Mouse (Mus musculus): ENCODE results near the gene Tmem158. TPM values are rescaled to one million over a fixed set of nuclear protein-coding genes. Genes with fewer than 3 reads are reported as not detected.

Tmem158 gene
- total and polyA plus RNA-seq, 2 experiments from 2014 or later = 103 to 182 TPM

DNA sequence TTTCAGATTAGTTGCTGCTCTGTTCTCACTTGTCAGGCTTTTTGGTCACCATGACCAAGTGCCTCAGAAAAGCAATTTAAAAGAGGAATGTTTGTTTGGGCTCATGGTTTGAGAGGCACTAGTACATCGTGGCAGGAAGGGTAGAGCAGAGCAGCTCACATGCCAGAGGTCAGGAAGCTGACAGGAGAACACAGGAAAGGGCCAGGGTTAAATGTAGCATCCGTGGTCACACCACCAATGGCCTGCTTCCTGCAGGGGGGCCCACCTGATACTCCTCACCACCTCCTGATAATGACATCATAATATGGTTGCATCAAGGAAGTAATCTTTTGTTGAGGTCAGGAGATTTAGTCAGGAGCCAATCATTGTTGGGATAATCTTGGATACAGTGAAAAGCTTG, 13.3 kb upstream of the Tmem158 start:
- Histone ChIP-seq H3K36me3 (ENCODE audit: insufficient read depth) (no peaks in the 10 kb centered on the region), H3K27ac (ENCODE audit: low read depth, low read length) (no peak overlapping the region), H3K4me2 (ENCODE audit: low read depth) (no peak overlapping the region), H3K27me3 (ENCODE audit: insufficient read depth, low read length) (no peaks in the 10 kb centered on the region), H3K4me3 (ENCODE audit: low read depth, low read length) (no peak overlapping the region), H3K4me1 (ENCODE audit: insufficient read depth) (no peaks in the 10 kb centered on the region), H3K9ac (no peak overlapping the region), H3K9me3 (ENCODE audit: low read length) (no peaks in the 10 kb centered on the region)
- no peak for DNase-seq
- TF ChIP-seq CTCF (IDR thresholded peaks at IDR 0.05; ENCODE audit: low read depth) = no peak
- WGBS = 46% methylated on average over 2 of the region's 2 CpGs
- ATAC-seq = no peak

DNA sequence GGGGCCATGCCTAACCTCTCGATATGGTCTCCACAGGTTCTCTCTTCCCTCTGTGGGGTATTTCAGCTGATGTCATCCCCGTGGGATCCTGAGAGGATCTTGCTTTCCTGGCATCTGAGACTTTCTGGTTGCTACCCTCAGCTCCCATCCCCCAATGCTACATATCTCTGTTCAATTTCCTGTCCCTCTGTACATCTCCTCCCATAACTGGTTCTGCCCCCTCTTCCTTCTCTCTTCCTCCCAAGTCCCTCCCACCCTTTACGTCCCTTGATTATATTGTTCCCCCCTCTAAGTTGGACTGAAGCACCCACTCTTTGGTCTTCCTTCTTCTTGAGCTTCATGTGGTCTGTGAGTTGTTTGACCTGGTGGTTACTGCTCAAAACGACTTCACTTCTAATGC, 11.0 kb upstream of the Tmem158 start:
- Histone ChIP-seq H3K9me3 (ENCODE audit: low read length) (no peaks in the 10 kb centered on the region), H3K27ac (ENCODE audit: low read depth, low read length) (no peak overlapping the region), H3K27me3 (ENCODE audit: insufficient read depth, low read length) (no peaks in the 10 kb centered on the region), H3K4me2 (ENCODE audit: low read depth) (no peak overlapping the region), H3K36me3 (ENCODE audit: insufficient read depth) (no peaks in the 10 kb centered on the region), H3K4me1 (ENCODE audit: insufficient read depth) (no peaks in the 10 kb centered on the region), H3K9ac (no peak overlapping the region), H3K4me3 (ENCODE audit: low read depth, low read length) (no peak overlapping the region)
- ATAC-seq = no peak
- DNase-seq = no peak
- 82% methylated on average over 4 of the region's 4 CpGs for WGBS
- no peak for TF ChIP-seq CTCF (IDR thresholded peaks at IDR 0.05; ENCODE audit: low read depth)

DNA sequence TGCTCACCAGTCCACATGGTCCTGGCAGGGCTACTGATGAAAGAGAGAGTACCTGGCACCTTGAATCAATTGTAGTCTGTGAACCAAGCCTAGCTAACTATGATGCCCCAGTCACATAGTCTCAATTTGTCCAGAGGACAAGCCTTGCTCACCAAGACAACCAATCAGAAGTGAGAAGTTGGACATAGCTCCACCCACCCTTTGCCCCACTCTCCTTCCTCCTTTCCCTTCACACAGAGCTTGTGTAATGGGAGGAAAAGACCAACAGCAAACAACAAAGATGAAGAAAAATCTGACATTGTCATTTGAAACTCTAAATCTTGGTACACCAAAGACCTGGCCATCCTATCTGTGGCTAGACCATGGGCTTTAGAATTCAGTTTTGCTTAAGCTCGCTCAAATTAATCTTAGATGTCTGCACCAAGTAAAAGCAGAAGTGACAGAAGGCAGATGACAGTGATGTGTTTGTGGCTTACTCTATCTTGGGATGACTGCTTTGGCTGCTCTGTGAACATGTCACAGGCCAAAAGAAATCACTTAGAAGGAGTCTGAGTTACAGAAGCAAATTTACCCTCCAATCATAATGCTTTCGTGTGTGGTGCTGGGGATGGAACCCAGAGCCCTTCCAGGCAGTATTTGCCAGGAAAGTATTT, 9.5 kb upstream of the Tmem158 start:
- H3K4me2 ChIP-seq (ENCODE audit: low read depth) = no peak overlapping the region
- no peaks in the 10 kb centered on the region for H3K36me3 ChIP-seq (ENCODE audit: insufficient read depth)
- H3K27ac ChIP-seq (ENCODE audit: low read depth, low read length) = no peak overlapping the region
- WGBS = 83% methylated on average over 2 of the region's 2 CpGs
- no peak for DNase-seq
- no peaks in the 10 kb centered on the region for H3K27me3 ChIP-seq (ENCODE audit: insufficient read depth, low read length)
- no peak for TF ChIP-seq CTCF (IDR thresholded peaks at IDR 0.05; ENCODE audit: low read depth)
- H3K9ac ChIP-seq = no peak overlapping the region
- H3K4me1 ChIP-seq (ENCODE audit: insufficient read depth) = no peaks in the 10 kb centered on the region
- no peak overlapping the region for H3K4me3 ChIP-seq (ENCODE audit: low read depth, low read length)
- no peaks in the 10 kb centered on the region for H3K9me3 ChIP-seq (ENCODE audit: low read length)
- no peak for ATAC-seq

DNA sequence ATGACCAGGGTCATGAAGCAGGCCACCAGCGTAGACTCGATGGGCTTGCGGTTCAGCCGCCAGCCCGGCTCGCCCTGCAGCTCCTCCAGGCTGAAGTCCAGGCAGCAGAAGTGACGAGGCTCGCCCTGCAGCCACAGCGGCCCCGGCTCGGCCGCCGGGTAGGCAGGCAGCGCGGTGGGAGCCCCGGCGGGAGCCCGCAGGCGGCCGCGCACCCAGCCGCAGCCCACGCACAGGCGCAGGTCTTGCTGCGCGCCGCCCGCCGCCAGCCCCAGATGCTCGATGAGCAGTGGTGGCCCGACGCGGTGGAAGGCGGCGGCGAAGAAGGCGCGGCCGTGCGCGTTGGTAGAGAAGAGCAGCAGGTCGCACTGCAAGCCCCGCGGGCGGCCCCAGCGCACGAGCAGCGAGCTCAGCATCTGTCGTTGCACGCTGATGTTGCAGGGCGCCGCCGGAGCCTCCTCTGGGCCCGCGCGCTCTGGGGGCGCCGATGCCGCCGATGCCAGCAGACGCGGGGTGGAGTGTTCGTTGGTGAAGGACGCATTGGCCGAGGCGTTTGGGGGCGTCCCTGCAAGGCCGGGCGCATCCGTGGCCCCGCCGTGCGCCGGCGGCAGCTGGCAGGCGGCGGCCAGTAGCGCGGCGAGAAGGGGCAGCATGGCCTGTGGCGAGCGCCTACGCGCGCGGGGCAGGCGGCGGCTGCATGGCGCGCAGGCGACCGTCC, 511 bp downstream of the Tmem158 start:
- H3K27ac ChIP-seq (ENCODE audit: low read depth, low read length) = peak overlapping the region; percentile 85
- H3K9me3 ChIP-seq (ENCODE audit: low read length) = no peaks in the 10 kb centered on the region
- 2% methylated on average over 82 of the region's 92 CpGs for WGBS
- ATAC-seq (peak; percentile 77), DNase-seq (peak; percentile 72)
- no peak for TF ChIP-seq CTCF (IDR thresholded peaks at IDR 0.05; ENCODE audit: low read depth)
- peak overlapping the region; percentile 80 for H3K4me3 ChIP-seq (ENCODE audit: low read depth, low read length)
- peak overlapping the region; percentile 78 for H3K4me2 ChIP-seq (ENCODE audit: low read depth)
- H3K4me1 ChIP-seq (ENCODE audit: insufficient read depth) = no peaks in the 10 kb centered on the region
- peak overlapping the region; percentile 82 for H3K9ac ChIP-seq
- no peaks in the 10 kb centered on the region for H3K27me3 ChIP-seq (ENCODE audit: insufficient read depth, low read length)
- no peaks in the 10 kb centered on the region for H3K36me3 ChIP-seq (ENCODE audit: insufficient read depth)

DNA sequence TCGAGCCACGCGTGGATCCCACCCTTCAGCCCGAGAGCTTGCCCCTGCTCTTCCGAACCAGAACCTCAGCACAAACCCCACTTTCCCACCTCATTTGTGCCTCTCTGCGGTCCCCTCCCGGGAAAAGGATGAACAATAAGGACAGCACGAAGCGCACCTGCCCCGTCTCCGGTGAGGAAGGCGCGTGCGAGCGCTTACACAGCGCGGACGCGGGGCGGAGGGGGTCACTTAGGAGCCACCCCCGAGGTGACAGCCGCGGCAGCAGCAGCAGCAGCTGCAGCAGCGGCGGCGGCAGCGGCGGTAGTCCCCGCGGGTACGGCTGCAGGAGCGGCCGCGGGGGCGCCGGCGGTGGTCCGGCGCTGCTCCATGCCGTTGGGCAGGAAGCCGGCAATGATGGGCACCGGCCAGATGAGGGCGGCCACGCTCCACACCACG, 1.1 kb downstream of the Tmem158 start:
- DNase-seq = peak; percentile 74
- no peak for ATAC-seq
- H3K9ac ChIP-seq = peak overlapping the region; percentile 82
- H3K9me3 ChIP-seq (ENCODE audit: low read length) = no peaks in the 10 kb centered on the region
- no peaks in the 10 kb centered on the region for H3K4me1 ChIP-seq (ENCODE audit: insufficient read depth)
- TF ChIP-seq CTCF (IDR thresholded peaks at IDR 0.05; ENCODE audit: low read depth) = peak; percentile 76
- H3K4me3 ChIP-seq (ENCODE audit: low read depth, low read length) = peak overlapping the region; percentile 80
- peak overlapping the region; percentile 85 for H3K27ac ChIP-seq (ENCODE audit: low read depth, low read length)
- H3K4me2 ChIP-seq (ENCODE audit: low read depth) = peak overlapping the region; percentile 78
- under 1% methylated on average over 44 of the region's 45 CpGs for WGBS
- H3K27me3 ChIP-seq (ENCODE audit: insufficient read depth, low read length) = no peaks in the 10 kb centered on the region
- no peaks in the 10 kb centered on the region for H3K36me3 ChIP-seq (ENCODE audit: insufficient read depth)

DNA sequence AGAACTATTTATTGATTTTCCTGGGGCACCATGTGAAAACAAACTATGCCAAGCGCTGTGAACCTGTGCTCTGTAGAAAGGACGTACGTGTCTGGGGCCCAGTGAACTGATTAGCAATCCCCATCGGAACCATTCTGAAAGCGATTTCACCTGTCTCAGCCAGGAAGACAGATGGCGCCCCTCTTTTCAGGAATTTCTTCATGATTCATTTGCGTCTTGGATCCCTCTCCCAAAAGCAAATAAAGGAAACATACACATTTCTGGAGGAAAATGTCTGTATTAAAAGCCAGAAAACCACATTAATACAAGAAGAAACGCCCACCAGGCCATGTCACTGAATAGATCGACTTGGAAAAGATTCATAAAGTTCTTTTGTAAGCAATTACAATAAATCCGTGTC, 1.8 kb downstream of the Tmem158 start:
- Histone ChIP-seq H3K9me3 (ENCODE audit: low read length) (no peaks in the 10 kb centered on the region), H3K36me3 (ENCODE audit: insufficient read depth) (no peaks in the 10 kb centered on the region), H3K27me3 (ENCODE audit: insufficient read depth, low read length) (no peaks in the 10 kb centered on the region), H3K4me2 (ENCODE audit: low read depth) (peak overlapping the region; percentile 78), H3K27ac (ENCODE audit: low read depth, low read length) (no peak overlapping the region), H3K9ac (peak overlapping the region; percentile 14; the same call in 1 of the 2 replicates), H3K4me3 (ENCODE audit: low read depth, low read length) (peak overlapping the region; percentile 80), H3K4me1 (ENCODE audit: insufficient read depth) (no peaks in the 10 kb centered on the region)
- 21% methylated on average over 10 of the region's 10 CpGs for WGBS
- TF ChIP-seq CTCF (IDR thresholded peaks at IDR 0.05; ENCODE audit: low read depth) = peak; percentile 54
- ATAC-seq (no peak), DNase-seq (peak; percentile 56)

DNA sequence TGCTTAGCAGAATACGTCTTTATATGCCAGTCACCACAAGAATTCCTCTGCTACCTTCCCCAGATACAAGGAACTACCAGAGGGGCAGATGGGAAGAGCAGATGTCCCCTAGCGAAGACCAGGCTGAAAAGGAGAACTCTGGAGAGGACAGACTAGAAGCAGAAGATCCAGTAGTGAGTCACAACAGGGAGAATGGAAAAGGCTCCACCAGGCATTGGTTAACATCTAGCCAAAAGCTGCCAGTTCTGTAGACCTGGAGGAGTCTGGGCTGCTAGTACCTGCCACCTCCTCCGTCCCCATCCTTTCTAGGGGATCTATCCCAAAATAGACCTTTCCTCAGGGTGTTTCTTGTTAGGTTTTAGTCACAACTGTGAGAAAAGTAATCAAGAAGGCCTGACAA, 4.8 kb downstream of the Tmem158 start:
- H3K9ac ChIP-seq = no peak overlapping the region
- no peak for TF ChIP-seq CTCF (IDR thresholded peaks at IDR 0.05; ENCODE audit: low read depth)
- no peaks in the 10 kb centered on the region for H3K9me3 ChIP-seq (ENCODE audit: low read length)
- DNase-seq (no peak), ATAC-seq (no peak)
- 82% methylated on average over 3 of the region's 3 CpGs for WGBS
- no peaks in the 10 kb centered on the region for H3K36me3 ChIP-seq (ENCODE audit: insufficient read depth)
- H3K4me2 ChIP-seq (ENCODE audit: low read depth) = no peak overlapping the region
- no peak overlapping the region for H3K4me3 ChIP-seq (ENCODE audit: low read depth, low read length)
- H3K27me3 ChIP-seq (ENCODE audit: insufficient read depth, low read length) = no peaks in the 10 kb centered on the region
- no peak overlapping the region for H3K27ac ChIP-seq (ENCODE audit: low read depth, low read length)
- no peaks in the 10 kb centered on the region for H3K4me1 ChIP-seq (ENCODE audit: insufficient read depth)
